21 mouse cellular contexts compared by ENCODE assay signal in genomic region chr10:4323885-4324284, GRCm38 (mm10). TPM values are rescaled to one million over a fixed set of nuclear protein-coding genes. Genes with fewer than 3 reads are reported as not detected.
DNase-seq lines count a peak whose midpoint lies in the region; ATAC-seq and TF ChIP-seq lines count a peak whose summit lies in the region.
"Had no signal": no experiment of that assay in that cellular context is flagged by ENCODE, and none has a peak within 500 bp of the region (broad histone marks: within the 10 kb centered on the region; RNA-seq: fewer than 3 reads in every experiment).

No protein-coding gene starts in this region.

- no peaks in the 10 kb centered on the region for H3K79me2 ChIP-seq in liver, adult 2 months (ENCODE audit: control insufficient read depth, insufficient read depth, low read length)

- TF ChIP-seq POLR2A in liver, adult 2 months (IDR thresholded peaks at IDR 0.05; ENCODE audit: extremely low read depth, insufficient read depth, low read length): no peak

- no peak overlapping the region for H3K4me2 ChIP-seq in heart, embryonic 12.5 days

- DNase-seq in liver, adult 2 months (ENCODE audit: extremely low read depth, low read depth, low spot score): peak; percentile 32
- no peak for DNase-seq in liver
- DNase-seq in fat pad, adult 2 months (ENCODE audit: extremely low read depth, low read depth, low spot score): peak; percentile 68
- DNase-seq in gonadal fat pad, adult 2 months (ENCODE audit: low read depth): peak; percentile 60
- no peak for DNase-seq in left cerebral cortex, postnatal 10 days (ENCODE audit: extremely low spot score in 1 of 2, low spot score in 2 of 2)
- DNase-seq: adrenal gland, adult 2 months; adrenal gland, adult 8-10 months; adrenal gland, postnatal 10 days; adrenal gland, postnatal 14 days; adrenal gland, postnatal 25 days; adrenal gland, postnatal 36 days; B cell, adult 2 months; cerebellum, adult 11 months; cerebellum, adult 11-12 months; cerebellum, adult 18-20 months had no signal

- H3K4me1 ChIP-seq in liver, adult 2 months (ENCODE audit: control insufficient read depth, insufficient read depth, low read length): no peaks in the 10 kb centered on the region
- peaks cover 19% of the 10 kb centered on the region for H3K4me1 ChIP-seq in heart, embryonic 12.5 days (replicated peaks)

- H3K9ac ChIP-seq in liver, adult 2 months (ENCODE audit: low read depth, low read length): no peak overlapping the region
- no peak overlapping the region for H3K9ac ChIP-seq in heart, embryonic 12.5 days

- H3K27me3 ChIP-seq in liver, adult 2 months (ENCODE audit: control insufficient read depth, insufficient read depth, low read length): no peaks in the 10 kb centered on the region
- H3K27me3 ChIP-seq in heart, embryonic 12.5 days (replicated peaks): no peaks in the 10 kb centered on the region
- H3K27me3 ChIP-seq: CH12.LX, Patski had no signal

- no peak for TF ChIP-seq CTCF in liver, adult 2 months (IDR thresholded peaks at IDR 0.05; ENCODE audit: low read depth, low read length)

- H3K4me3 ChIP-seq in liver, adult 2 months (ENCODE audit: insufficient read depth, low read depth, low read length): no peak overlapping the region
- no peak overlapping the region for H3K4me3 ChIP-seq in heart, embryonic 12.5 days

- WGBS in liver, adult 2 months: 37% methylated on average over 8 of the region's 8 CpGs
- WGBS in heart, embryonic 12.5 days: 74% methylated on average over 8 of the region's 8 CpGs

- H3K27ac ChIP-seq in liver, adult 2 months (replicated peaks; ENCODE audit: insufficient read depth, low read depth, low read length): no peak overlapping the region
- no peak overlapping the region for H3K27ac ChIP-seq in heart, embryonic 12.5 days (ENCODE audit: poor library complexity, severe bottlenecking)

- H3K9me3 ChIP-seq in heart, embryonic 12.5 days (replicated peaks): peaks cover 8% of the 10 kb centered on the region
- H3K9me3 ChIP-seq: G1E had no signal

- no peak for ATAC-seq in heart, embryonic 12.5 days (ENCODE audit: insufficient number of reproducible peaks, low FRiP score)
- ATAC-seq: activated CD4-positive, CD25-positive, alpha-beta regulatory T cell, adult 4 months; CD4-positive, CD25-positive, alpha-beta regulatory T cell, adult 4 months; Patski had no signal

- intact Hi-C loops in left cerebral cortex, postnatal 10 days (cut with DNase I): no loop called here

- no peaks in the 10 kb centered on the region for H3K36me3 ChIP-seq in liver, adult 2 months (ENCODE audit: control insufficient read depth, insufficient read depth, low read length)
- no peaks in the 10 kb centered on the region for H3K36me3 ChIP-seq in heart, embryonic 12.5 days
- H3K36me3 ChIP-seq: G1E had no signal

RNA-seq across cellular contexts. Expression of gene Akap12, which starts 57.7 kb away (rescaled TPM):
- total RNA-seq in liver, adult 2 months (2014; rRNA removed): 1.7 and 2.3 TPM in 2 replicates
- 0.37 and 0.57 TPM in 2 replicates for polyA plus RNA-seq in liver, adult 2 months (2012; rRNA removed)
- polyA plus RNA-seq in gonadal fat pad, adult 2 months (2012; rRNA removed): 22.1 and 23.6 TPM in 2 replicates
- polyA plus RNA-seq in heart, embryonic 12.5 days (2016; fragmentation: Nextera tagmentation; extraction: Ambion mirVana): 52.6 and 54.2 TPM in 2 replicates
- 10 to 100 TPM; 28.1 to 28.5 TPM for total RNA-seq in left cerebral cortex, postnatal 10 days (2021)
- polyA plus RNA-seq: G1E had no signal

Comparison
In these comparisons a context has a peak if more than half of its experiments do, and no peak if none do; other contexts are left out.
1. DNase-seq: peak in liver, adult 2 months (single experiment), fat pad, adult 2 months (single experiment) and gonadal fat pad, adult 2 months (single experiment); none in liver (single experiment) and left cerebral cortex, postnatal 10 days (0 of 2).
2. RNA of gene Akap12, which starts 57.7 kb away (polyA plus RNA-seq): 52.6 to 54.2 TPM in heart, embryonic 12.5 days and 22.1 to 23.6 TPM in gonadal fat pad, adult 2 months; 0.37 to 0.57 TPM in liver, adult 2 months; every median in the first group is over 10 times any median in the second.